Comparison of ENCODE assay signal across 10 mouse cellular contexts in the genomic region with DNA sequence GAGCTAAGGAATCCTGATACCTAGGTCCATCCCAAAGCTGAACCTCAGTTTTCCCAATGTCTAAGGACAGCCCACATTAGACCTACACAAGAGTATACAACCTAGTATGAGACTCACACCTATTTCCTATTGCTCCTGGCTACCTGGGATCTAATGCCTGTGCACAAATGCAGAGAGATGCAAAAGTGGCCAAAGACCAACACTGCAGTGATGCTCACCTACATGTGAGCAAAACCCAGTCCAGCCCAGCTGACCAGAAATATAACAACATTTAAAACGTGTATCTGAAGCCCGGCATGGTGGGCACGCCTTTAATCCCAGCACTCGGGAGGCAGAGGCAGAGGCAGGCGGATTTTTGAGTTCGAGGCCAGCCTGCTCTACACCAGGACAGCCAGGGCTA. TPM values are rescaled to one million over a fixed set of nuclear protein-coding genes. Genes with fewer than 3 reads are reported as not detected.
A peak's percentile ranks its signal among the peaks of the same experiment; 100 is the strongest.
DNase-seq lines count a peak whose midpoint lies in the region; ATAC-seq and TF ChIP-seq lines count a peak whose summit lies in the region.
"Had no signal": no experiment of that assay in that cellular context is flagged by ENCODE, and none has a peak within 500 bp of the region (broad histone marks: within the 10 kb centered on the region; RNA-seq: fewer than 3 reads in every experiment).

No protein-coding gene starts in this region.

- peak overlapping the region; percentile 81 for H3K4me3 ChIP-seq in C2C12 (ENCODE audit: insufficient read depth, poor library complexity, severe bottlenecking)
- H3K4me3 ChIP-seq in forebrain, embryonic 15.5 days = peak overlapping the region; percentile 81
- peak overlapping the region; percentile 67 for H3K4me3 ChIP-seq in liver, embryonic 15.5 days (replicated peaks)

- no peak for TF ChIP-seq CTCF in C2C12 (IDR thresholded peaks at IDR 0.05; ENCODE audit: control insufficient read depth, insufficient read depth, insufficient read length)

- H3K4me2 ChIP-seq in forebrain, embryonic 15.5 days (replicated peaks) = no peak overlapping the region
- H3K4me2 ChIP-seq in liver, embryonic 15.5 days = peak overlapping the region; percentile 69

- no peaks in the 10 kb centered on the region for H3K9me3 ChIP-seq in forebrain, embryonic 15.5 days
- no peaks in the 10 kb centered on the region for H3K9me3 ChIP-seq in liver, embryonic 15.5 days (replicated peaks)

- H3K79me2 ChIP-seq in C2C12 (ENCODE audit: control insufficient read depth, insufficient read depth) = no peaks in the 10 kb centered on the region

- H3ac ChIP-seq in C2C12 (ENCODE audit: control insufficient read depth, insufficient read length, low read depth) = no peak overlapping the region

- H3K79me3 ChIP-seq in C2C12 (ENCODE audit: low read depth) = no peaks in the 10 kb centered on the region

- no peak for ATAC-seq in forebrain, embryonic 15.5 days (replicated peaks)
- ATAC-seq in liver, embryonic 15.5 days (ENCODE audit: insufficient read depth) = peak; percentile 1; the same call in 1 of the 2 replicates

- H3K4me1 ChIP-seq in forebrain, embryonic 15.5 days = peaks cover 10% of the 10 kb centered on the region
- H3K4me1 ChIP-seq in liver, embryonic 15.5 days (replicated peaks) = peaks cover 47% of the 10 kb centered on the region

- peak; percentile 0 for DNase-seq in gastrocnemius, adult 18-20 months (ENCODE audit: low spot score)
- DNase-seq in gastrocnemius, postnatal 25 days = no peak
- no peak for DNase-seq in ovary, postnatal 36 days (ENCODE audit: low spot score)
- no peak for DNase-seq in frontal cortex, postnatal 36 days (ENCODE audit: low spot score in 2 of 2)
- DNase-seq in gastrocnemius, postnatal 14 days = no peak

- H3K9ac ChIP-seq in forebrain, embryonic 15.5 days (replicated peaks) = no peak overlapping the region
- no peak overlapping the region for H3K9ac ChIP-seq in liver, embryonic 15.5 days

- intact Hi-C loops in gastrocnemius, postnatal 14 days (cut with DNase I; ENCODE audit: low total_unique reads) = no loop called here

- H3K27me3 ChIP-seq in C2C12 (ENCODE audit: control insufficient read depth, insufficient read depth, insufficient read length) = no peaks in the 10 kb centered on the region
- H3K27me3 ChIP-seq in forebrain, embryonic 15.5 days = 0 out of 2 replicates have a peak, but pooled peaks cover under 1% of the 10 kb centered on the region
- H3K27me3 ChIP-seq in liver, embryonic 15.5 days = peaks cover 5% of the 10 kb centered on the region; the same call in 1 of the 2 replicates

- no peak overlapping the region for H3K27ac ChIP-seq in forebrain, embryonic 15.5 days (replicated peaks)
- H3K27ac ChIP-seq in liver, embryonic 15.5 days (replicated peaks) = no peak overlapping the region

- WGBS in forebrain, embryonic 15.5 days = 11% methylated on average over 6 of the region's 6 CpGs
- 4% methylated on average over 6 of the region's 6 CpGs for WGBS in liver, embryonic 15.5 days (ENCODE audit: insufficient replicate concordance)

- no peaks in the 10 kb centered on the region for H3K36me3 ChIP-seq in C2C12 (ENCODE audit: control insufficient read depth, insufficient read depth)
- H3K36me3 ChIP-seq in forebrain, embryonic 15.5 days = no peaks in the 10 kb centered on the region
- no peaks in the 10 kb centered on the region for H3K36me3 ChIP-seq in liver, embryonic 15.5 days (replicated peaks)

TF ChIP-seq in C2C12, 6 proteins besides CTCF, POLR2A, EP300 and RAD21:
- TF ChIP-seq USF1 (IDR thresholded peaks at IDR 0.05; ENCODE audit: low read depth) (no peak), MAX (IDR thresholded peaks at IDR 0.05) (no peak), CEBPB (IDR thresholded peaks at IDR 0.05; ENCODE audit: low read depth) (no peak), FOSL1 (IDR thresholded peaks at IDR 0.05; ENCODE audit: insufficient read depth, low read length, poor library complexity, severe bottlenecking) (no peak), MYOD1 (IDR thresholded peaks at IDR 0.05; ENCODE audit: control insufficient read depth, insufficient read length, low read depth) (no peak), MYOG (IDR thresholded peaks at IDR 0.05; ENCODE audit: control insufficient read depth, extremely low read depth, insufficient read length) (no peak)

RNA-seq across cellular contexts. Expression of a gene that starts 18.2 kb away (rescaled TPM):
- total RNA-seq in gastrocnemius, adult 18-20 months (2021) = 1 to 10 TPM; 2.1 to 2.8 TPM
- 1 to 10 TPM; 1.9 to 2.4 TPM for total RNA-seq in gastrocnemius, postnatal 25 days (2021)
- 13.0 TPM for polyA plus RNA-seq in C2C12 (2012; fragmentation: generic; extraction: Trizol)
- polyA plus RNA-seq in forebrain, embryonic 15.5 days (2015; fragmentation: Nextera tagmentation; extraction: Ambion mirVana) = 21.0 and 21.5 TPM in 2 replicates
- 5.3 and 5.5 TPM in 2 replicates for polyA plus RNA-seq in liver, embryonic 15.5 days (2015; fragmentation: Nextera tagmentation; extraction: Ambion mirVana)
- 1 to 10 TPM; 2.2 to 2.6 TPM for total RNA-seq in gastrocnemius, postnatal 14 days (2021)

RNA-seq across cellular contexts. Expression of a gene that starts 53.4 kb away (rescaled TPM):
- 1 to 10 TPM; 2.5 to 2.9 TPM for total RNA-seq in gastrocnemius, adult 18-20 months (2021)
- total RNA-seq in gastrocnemius, postnatal 25 days (2021) = 1 to 10 TPM; 2.0 to 2.1 TPM
- polyA plus RNA-seq in C2C12 (2012; fragmentation: generic; extraction: Trizol) = 5.2 TPM
- polyA plus RNA-seq in forebrain, embryonic 15.5 days (2015; fragmentation: Nextera tagmentation; extraction: Ambion mirVana) = 26.9 and 30.2 TPM in 2 replicates
- polyA plus RNA-seq in liver, embryonic 15.5 days (2015; fragmentation: Nextera tagmentation; extraction: Ambion mirVana) = 1.3 and 1.8 TPM in 2 replicates
- total RNA-seq in gastrocnemius, postnatal 14 days (2021) = 1 to 10 TPM; 4.9 TPM
- total RNA-seq: hematopoietic stem cell, adult 5-6 weeks; neutrophil, adult 5-6 weeks had no signal

RNA-seq across cellular contexts. Expression of a gene that starts 54.8 kb away (rescaled TPM):
- not detected for total RNA-seq in gastrocnemius, adult 18-20 months (2021)
- total RNA-seq in gastrocnemius, postnatal 25 days (2021) = not detected
- polyA plus RNA-seq in C2C12 (2012; fragmentation: generic; extraction: Trizol) = 0.09 TPM
- polyA plus RNA-seq in forebrain, embryonic 15.5 days (2015; fragmentation: Nextera tagmentation; extraction: Ambion mirVana) = not detected in 2 replicates
- polyA plus RNA-seq in liver, embryonic 15.5 days (2015; fragmentation: Nextera tagmentation; extraction: Ambion mirVana) = 0.16 TPM in 1 of 2 replicates, not detected in the other
- not detected for total RNA-seq in gastrocnemius, postnatal 14 days (2021)
- total RNA-seq: hematopoietic stem cell, adult 5-6 weeks; neutrophil, adult 5-6 weeks had no signal
